Mouse (Mus musculus): ENCODE data around the gene Cdc45. TPM values are rescaled to one million over a fixed set of nuclear protein-coding genes. Genes with fewer than 3 reads are reported as not detected.

Gene Cdc45
- total and polyA plus RNA-seq, 3 experiments = 87.4 to 90.2 TPM; not detected in 1

GRCm38 (mm10) chr16:18751885-18752499 lies 59.8 kb downstream of the Cdc45 start:
- no peaks in the 10 kb centered on the region for H3K36me3 ChIP-seq (ENCODE audit: control insufficient read depth in 1 of 2, insufficient read depth in 2 of 2, low read length in 2 of 2)
- no peak overlapping the region for H3K4me3 ChIP-seq (ENCODE audit: control insufficient read depth in 1 of 2, insufficient read depth in 1 of 2, low read depth in 2 of 2, low read length in 2 of 2)
- no peaks in the 10 kb centered on the region for H3K4me1 ChIP-seq (ENCODE audit: control insufficient read depth in 1 of 2, insufficient read depth in 2 of 2, low read length in 2 of 2)
- H3K9ac ChIP-seq (ENCODE audit: control insufficient read depth, low read depth, low read length, poor library complexity, severe bottlenecking) = no peak overlapping the region
- no peaks in the 10 kb centered on the region; a peak in 1 of 4 replicates for H3K27me3 ChIP-seq (ENCODE audit: control insufficient read depth in 1 of 2, insufficient read depth in 2 of 2, low read length in 2 of 2)
- H3K9me3 ChIP-seq (replicated peaks; ENCODE audit: insufficient read depth, low read length) = no peaks in the 10 kb centered on the region
- H3K27ac ChIP-seq (ENCODE audit: control insufficient read depth, low read depth, low read length) = no peak overlapping the region
- TF ChIP-seq GATA1 (IDR thresholded peaks at IDR 0.05; ENCODE audit: low read depth, low read length) (no peak), POLR2AphosphoS5 (IDR thresholded peaks at IDR 0.05; ENCODE audit: borderline replicate concordance, low read depth, low read length) (no peak), NRF1 (IDR thresholded peaks at IDR 0.05; ENCODE audit: insufficient read depth, low read depth, low read length, poor library complexity, severe bottlenecking) (no peak), SMC3 (IDR thresholded peaks at IDR 0.05; ENCODE audit: low read depth, low read length) (no peak), MAX (IDR thresholded peaks at IDR 0.05; ENCODE audit: low read length) (no peak), GABPA (IDR thresholded peaks at IDR 0.05; ENCODE audit: low read depth, low read length) (no peak), KAT2A (conservative IDR thresholded peaks at IDR 0.05; ENCODE audit: low read depth, low read length) (no peak), POLR2A (IDR thresholded peaks at IDR 0.05; ENCODE audit: control insufficient read depth in 1 of 2, insufficient read depth in 1 of 2, low read depth in 1 of 2, low read length in 2 of 2, poor library complexity in 1 of 2) (no peak), HCFC1 (IDR thresholded peaks at IDR 0.05; ENCODE audit: low read depth, low read length) (no peak)
- DNase-seq (ENCODE audit: low read depth, low spot score) = no peak
- H3K79me2 ChIP-seq (ENCODE audit: control insufficient read depth, insufficient read depth, low read length, poor library complexity) = no peaks in the 10 kb centered on the region

- H3K79me2 ChIP-seq (ENCODE audit: control insufficient read depth, insufficient read depth, low read length, poor library complexity) = no peaks in the 10 kb centered on the region
- no peaks in the 10 kb centered on the region for H3K9me3 ChIP-seq (replicated peaks; ENCODE audit: insufficient read depth, low read length)
- H3K4me3 ChIP-seq (ENCODE audit: control insufficient read depth in 1 of 2, insufficient read depth in 1 of 2, low read depth in 2 of 2, low read length in 2 of 2) = no peak overlapping the region
- no peak for TF ChIP-seq GATA1 (IDR thresholded peaks at IDR 0.05; ENCODE audit: low read depth, low read length)
- TF ChIP-seq POLR2A (IDR thresholded peaks at IDR 0.05; ENCODE audit: control insufficient read depth in 1 of 2, insufficient read depth in 1 of 2, low read depth in 1 of 2, low read length in 2 of 2, poor library complexity in 1 of 2) = no peak
- TF ChIP-seq RCOR1 (IDR thresholded peaks at IDR 0.05; ENCODE audit: low read depth, low read length) = no peak
- no peak for TF ChIP-seq POLR2AphosphoS5 (IDR thresholded peaks at IDR 0.05; ENCODE audit: borderline replicate concordance, low read depth, low read length)
- no peak for TF ChIP-seq MYC (IDR thresholded peaks at IDR 0.05; ENCODE audit: low read depth, low read length)
- TF ChIP-seq MXI1 (IDR thresholded peaks at IDR 0.05; ENCODE audit: low read depth, low read length) = no peak
- TF ChIP-seq TAL1 (IDR thresholded peaks at IDR 0.05; ENCODE audit: low read length) = no peak
- no peak for TF ChIP-seq KAT2A (conservative IDR thresholded peaks at IDR 0.05; ENCODE audit: low read depth, low read length)
- no peak for TF ChIP-seq USF2 (IDR thresholded peaks at IDR 0.05; ENCODE audit: borderline replicate concordance in 1 of 2, insufficient read depth in 1 of 2, low read depth in 1 of 2, low read length in 2 of 2)
- TF ChIP-seq TBP (IDR thresholded peaks at IDR 0.05; ENCODE audit: low read depth, low read length) = no peak
- TF ChIP-seq POLR2AphosphoS2 (IDR thresholded peaks at IDR 0.05; ENCODE audit: low read length) = no peak
- TF ChIP-seq ETS1 (IDR thresholded peaks at IDR 0.05; ENCODE audit: low read depth, low read length) = no peak
- TF ChIP-seq HCFC1 (IDR thresholded peaks at IDR 0.05; ENCODE audit: low read depth, low read length) = no peak
- no peak for TF ChIP-seq CHD1 (IDR thresholded peaks at IDR 0.05; ENCODE audit: low read depth, low read length)
- no peak for TF ChIP-seq JUND (IDR thresholded peaks at IDR 0.05; ENCODE audit: low read depth, low read length)
- no peak for TF ChIP-seq ZC3H11A (IDR thresholded peaks at IDR 0.05; ENCODE audit: low read depth, low read length)
- no peak for TF ChIP-seq NELFE (IDR thresholded peaks at IDR 0.05; ENCODE audit: low read depth, low read length)
- TF ChIP-seq NRF1 (IDR thresholded peaks at IDR 0.05; ENCODE audit: insufficient read depth, low read depth, low read length, poor library complexity, severe bottlenecking) = no peak
- no peak for TF ChIP-seq ZKSCAN1 (IDR thresholded peaks at IDR 0.05; ENCODE audit: low read depth, low read length)
- no peak overlapping the region for H3K9ac ChIP-seq (ENCODE audit: control insufficient read depth, low read depth, low read length, poor library complexity, severe bottlenecking)
- no peaks in the 10 kb centered on the region for H3K36me3 ChIP-seq (ENCODE audit: control insufficient read depth in 1 of 2, insufficient read depth in 2 of 2, low read length in 2 of 2)
- H3K4me1 ChIP-seq (ENCODE audit: control insufficient read depth in 1 of 2, insufficient read depth in 2 of 2, low read length in 2 of 2) = no peaks in the 10 kb centered on the region
- no peak overlapping the region for H3K27ac ChIP-seq (ENCODE audit: control insufficient read depth, low read depth, low read length)
- H3K27me3 ChIP-seq (ENCODE audit: control insufficient read depth in 1 of 2, insufficient read depth in 2 of 2, low read length in 2 of 2) = no peaks in the 10 kb centered on the region; a peak in 1 of 4 replicates
- DNase-seq (ENCODE audit: low read depth, low spot score) = no peak
These were observed 60.7 kb downstream of the Cdc45 start for GRCm38 (mm10) chr16:18751101-18751500.
